Mouse (Mus musculus): ENCODE data around the gene Slc2a13.

DNA sequence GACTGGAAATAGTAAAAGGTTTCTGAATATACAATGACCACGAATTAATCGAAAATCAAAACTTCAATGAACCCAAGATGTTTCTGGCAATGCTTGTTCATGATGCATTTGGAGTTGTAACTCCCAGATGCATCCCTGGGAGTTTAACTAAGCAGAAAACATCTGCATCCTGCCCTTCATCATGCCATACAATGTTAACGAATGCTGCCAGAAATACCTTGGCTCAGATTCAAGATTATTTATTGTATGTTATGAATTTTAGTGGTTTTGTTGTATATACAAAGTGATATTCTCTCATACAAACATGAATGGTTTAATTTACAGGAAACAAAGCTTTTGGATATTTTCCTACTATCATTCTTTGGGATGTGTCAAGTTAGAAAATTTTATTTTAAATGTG, 107.7 kb downstream of the Slc2a13 start:
- TF ChIP-seq CTCF (IDR thresholded peaks at IDR 0.05; ENCODE audit: low read depth): no peak
- TF ChIP-seq EP300 (IDR thresholded peaks at IDR 0.05; ENCODE audit: low read depth): no peak
